Mouse (Mus musculus) bone marrow macrophage, adult 2 months (primary cell): Measurements from ENCODE around the gene 1700001P01Rik. TPM values are rescaled to one million over a fixed set of nuclear protein-coding genes. Genes with fewer than 3 reads are reported as not detected.

Experiments used
- H3K27ac ChIP-seq: 2 replicates; pipeline ENCODE4 v1.5.1; 2012; ENCODE audit warnings: low read depth, low read length; ENCODE audit not compliant: insufficient read depth
- H3K4me1 ChIP-seq: 2 replicates; pipeline ENCODE4 v1.6.1; 2012; ENCODE audit warnings: low read length; ENCODE audit not compliant: control insufficient read depth, insufficient read depth
- H3K4me3 ChIP-seq: 2 replicates; pipeline ENCODE4 v1.5.1; 2012; ENCODE audit warnings: mild to moderate bottlenecking, low read length, moderate library complexity; ENCODE audit not compliant: insufficient read depth
- CTCF ChIP-seq: IDR thresholded peaks from 2 replicates; pipeline ENCODE4 v1.5.1; 2012; ENCODE audit warnings: low read depth, mild to moderate bottlenecking, low read length, moderate library complexity
- POLR2A ChIP-seq: IDR thresholded peaks from 2 replicates; pipeline ENCODE4 v1.6.1; 2012; ENCODE audit warnings: mild to moderate bottlenecking, low read depth, low read length, borderline replicate concordance
- polyA plus RNA-seq: library from polyadenylated mRNA; stranded (reverse); fragments of >200 nt; gene quantifications from 2 replicates; pipeline ENCODE4 v1.2.4, GENCODE M21; 2012; ENCODE audit not compliant: missing spikeins, insufficient read depth, insufficient read length

The 1700001P01Rik gene
- polyA plus RNA-seq, 1 experiment, result not detected

- no peak for TF ChIP-seq CTCF
- TF ChIP-seq POLR2A, result no peak
- Histone ChIP-seq H3K27ac (no peak overlapping the region), H3K4me3 (no peak overlapping the region), H3K4me1 (peaks cover 40% of the 10 kb centered on the region)
Measured at GRCm38 (mm10) chr11:97810970-97811369, 35.3 kb upstream of the 1700001P01Rik start.

GRCm38 (mm10) chr11:97810356-97810755 lies 34.6 kb upstream of the 1700001P01Rik start:
- peaks cover 46% of the 10 kb centered on the region for H3K4me1 ChIP-seq
- no peak for TF ChIP-seq POLR2A
- no peak overlapping the region for H3K27ac ChIP-seq
- H3K4me3 ChIP-seq, result no peak overlapping the region

GRCm38 (mm10) chr11:97809235-97810121 lies 33.8 kb upstream of the 1700001P01Rik start:
- Histone ChIP-seq H3K27ac (0 out of 2 replicates have a peak overlapping the region, but pooled peaks have one; percentile 2), H3K4me3 (no peak overlapping the region), H3K4me1 (peaks cover 53% of the 10 kb centered on the region)
- no peak for TF ChIP-seq POLR2A
- TF ChIP-seq CTCF, result no peak

GRCm38 (mm10) chr11:97808621-97809234 lies 33.0 kb upstream of the 1700001P01Rik start:
- H3K4me3 ChIP-seq, result no peak overlapping the region
- H3K4me1 ChIP-seq, result peaks cover 59% of the 10 kb centered on the region
- no peak overlapping the region for H3K27ac ChIP-seq
- TF ChIP-seq CTCF (no peak), POLR2A (no peak)

- Histone ChIP-seq H3K27ac (no peak overlapping the region), H3K4me1 (peaks cover 61% of the 10 kb centered on the region), H3K4me3 (no peak overlapping the region)
- TF ChIP-seq CTCF (no peak), POLR2A (no peak)
Measured at GRCm38 (mm10) chr11:97808093-97808492, 32.4 kb upstream of the 1700001P01Rik start.

- H3K27ac ChIP-seq, result no peak overlapping the region
- no peak for TF ChIP-seq CTCF
- TF ChIP-seq POLR2A, result no peak
- H3K4me1 ChIP-seq, result peaks cover 61% of the 10 kb centered on the region
- no peak overlapping the region for H3K4me3 ChIP-seq
Measured at GRCm38 (mm10) chr11:97807626-97808025, 31.9 kb upstream of the 1700001P01Rik start.

- TF ChIP-seq POLR2A, result no peak
- TF ChIP-seq CTCF, result no peak
- Histone ChIP-seq H3K27ac (no peak overlapping the region), H3K4me3 (no peak overlapping the region), H3K4me1 (peaks cover 70% of the 10 kb centered on the region)
Measured at GRCm38 (mm10) chr11:97806613-97806964, 30.9 kb upstream of the 1700001P01Rik start.

GRCm38 (mm10) chr11:97805662-97806612 lies 30.2 kb upstream of the 1700001P01Rik start:
- no peak for TF ChIP-seq CTCF
- TF ChIP-seq POLR2A, result no peak
- Histone ChIP-seq H3K4me1 (peaks cover 76% of the 10 kb centered on the region), H3K4me3 (no peak overlapping the region), H3K27ac (no peak overlapping the region)

GRCm38 (mm10) chr11:97804841-97805661 lies 29.3 kb upstream of the 1700001P01Rik start:
- Histone ChIP-seq H3K4me1 (peaks cover 71% of the 10 kb centered on the region), H3K27ac (no peak overlapping the region), H3K4me3 (no peak overlapping the region)
- TF ChIP-seq POLR2A (no peak), CTCF (no peak)
